Mouse (Mus musculus) stomach, embryonic 15.5 days (tissue): ENCODE results near the gene Col23a1. TPM values are rescaled to one million over a fixed set of nuclear protein-coding genes. Genes with fewer than 3 reads are reported as not detected.

ENCODE experiments used
- ATAC-seq: fragments of 200-750 bp; cut with Nextera tagmentation; 2 replicates; pipeline ENCODE4 v1.8.0; 2017; ENCODE audit warnings: low read depth, moderate number of reproducible peaks, moderate TSS enrichment; ENCODE audit not compliant: insufficient read depth, low FRiP score
- H3K27ac ChIP-seq: fragments of 300-500 bp; sonication (generic); 2 replicates; pipeline ENCODE4 v1.5.1; 2015; ENCODE audit warnings: mild to moderate bottlenecking, inconsistent platforms
- H3K27me3 ChIP-seq: fragments of 300-500 bp; sonication (generic); replicated peaks from 2 replicates; pipeline ENCODE4 v1.6.1; 2015; ENCODE audit warnings: inconsistent platforms
- H3K36me3 ChIP-seq: fragments of 300-500 bp; sonication (generic); 2 replicates; pipeline ENCODE4 v1.6.1; 2015; ENCODE audit warnings: inconsistent platforms
- H3K4me1 ChIP-seq: fragments of 300-500 bp; sonication (generic); 2 replicates; pipeline ENCODE4 v1.6.1; 2015; ENCODE audit warnings: inconsistent platforms
- H3K4me2 ChIP-seq: fragments of 300-500 bp; sonication (generic); 2 replicates; pipeline ENCODE4 v1.6.1; 2015; ENCODE audit warnings: mild to moderate bottlenecking, inconsistent platforms
- H3K4me3 ChIP-seq: fragments of 300-500 bp; sonication (generic); replicated peaks from 2 replicates; pipeline ENCODE4 v1.5.1; 2015; ENCODE audit warnings: inconsistent platforms
- H3K9ac ChIP-seq: fragments of 300-500 bp; sonication (generic); 2 replicates; pipeline ENCODE4 v1.6.1; 2015; ENCODE audit warnings: inconsistent platforms
- H3K9me3 ChIP-seq: fragments of 300-500 bp; sonication (generic); 2 replicates; pipeline ENCODE4 v1.6.1; 2016; ENCODE audit warnings: inconsistent platforms
- WGBS: fragments of 180-500 bp; shearing (Covaris S2); methylation state at CpG from one replicate; pipeline ENCODE4 v1.1.7; 2015; 5-methylcytosine and 5-hydroxymethylcytosine counted together
- polyA plus RNA-seq: library from polyadenylated mRNA; unstranded; fragments of >200 nt; fragmentation: Nextera tagmentation; extraction: Ambion mirVana; gene quantifications from 2 replicates; pipeline ENCODE4 v1.2.1, GENCODE M21; 2015

Gene Col23a1
- polyA plus RNA-seq, 1 experiment from 2014 or later = 18.6 TPM

- Histone ChIP-seq H3K9ac (no peak overlapping the region), H3K4me1 (0 out of 2 replicates have a peak, but pooled peaks cover 2% of the 10 kb centered on the region), H3K9me3 (no peaks in the 10 kb centered on the region), H3K4me2 (no peak overlapping the region), H3K27ac (no peak overlapping the region), H3K36me3 (no peaks in the 10 kb centered on the region), H3K27me3 (no peaks in the 10 kb centered on the region), H3K4me3 (no peak overlapping the region)
- 64% methylated on average over 11 of the region's 11 CpGs for WGBS
- no peak for ATAC-seq
These were observed 40.4 kb downstream of the Col23a1 start for GRCm38 (mm10) chr11:51329837-51330714.

GRCm38 (mm10) chr11:51334017-51334416 lies 44.3 kb downstream of the Col23a1 start:
- H3K27me3 ChIP-seq = no peaks in the 10 kb centered on the region
- WGBS = 78% methylated on average over 5 of the region's 5 CpGs
- H3K9ac ChIP-seq = no peak overlapping the region
- no peak overlapping the region for H3K4me2 ChIP-seq
- H3K27ac ChIP-seq = no peak overlapping the region
- no peaks in the 10 kb centered on the region for H3K4me1 ChIP-seq
- ATAC-seq = no peak
- H3K4me3 ChIP-seq = no peak overlapping the region
- no peaks in the 10 kb centered on the region for H3K36me3 ChIP-seq
- H3K9me3 ChIP-seq = no peaks in the 10 kb centered on the region

- Histone ChIP-seq H3K4me3 (no peak overlapping the region), H3K27ac (no peak overlapping the region)
- ATAC-seq = no peak
These were observed 47.9 kb downstream of the Col23a1 start for GRCm38 (mm10) chr11:51337585-51337984.

GRCm38 (mm10) chr11:51338416-51338815 lies 48.7 kb downstream of the Col23a1 start:
- no peak overlapping the region for H3K4me3 ChIP-seq
- H3K27ac ChIP-seq = no peak overlapping the region
- H3K9ac ChIP-seq = no peak overlapping the region
- no peaks in the 10 kb centered on the region for H3K36me3 ChIP-seq
- no peak overlapping the region for H3K4me2 ChIP-seq
- H3K27me3 ChIP-seq = no peaks in the 10 kb centered on the region
- no peaks in the 10 kb centered on the region for H3K4me1 ChIP-seq
- 75% methylated on average over 7 of the region's 7 CpGs for WGBS
- no peaks in the 10 kb centered on the region for H3K9me3 ChIP-seq
- no peak for ATAC-seq

More at GRCm38 (mm10) chr11:51337585-51337984, 47.9 kb downstream of the Col23a1 start:
- H3K9ac ChIP-seq = no peak overlapping the region
- H3K4me2 ChIP-seq = no peak overlapping the region
- H3K4me1 ChIP-seq = no peaks in the 10 kb centered on the region
- H3K36me3 ChIP-seq = no peaks in the 10 kb centered on the region
- no peaks in the 10 kb centered on the region for H3K27me3 ChIP-seq
- 83% methylated on average over 6 of the region's 6 CpGs for WGBS
- H3K9me3 ChIP-seq = no peaks in the 10 kb centered on the region

GRCm38 (mm10) chr11:51341091-51341490 lies 51.4 kb downstream of the Col23a1 start:
- no peak for ATAC-seq
- no peak overlapping the region for H3K27ac ChIP-seq
- no peaks in the 10 kb centered on the region for H3K36me3 ChIP-seq
- no peak overlapping the region for H3K4me2 ChIP-seq
- H3K9ac ChIP-seq = no peak overlapping the region
- 51% methylated on average over 2 of the region's 2 CpGs for WGBS
- no peaks in the 10 kb centered on the region for H3K9me3 ChIP-seq
- H3K27me3 ChIP-seq = no peaks in the 10 kb centered on the region
- H3K4me3 ChIP-seq = no peak overlapping the region
- no peaks in the 10 kb centered on the region for H3K4me1 ChIP-seq

- no peak overlapping the region for H3K27ac ChIP-seq
- H3K4me2 ChIP-seq = no peak overlapping the region
- no peaks in the 10 kb centered on the region for H3K9me3 ChIP-seq
- no peaks in the 10 kb centered on the region for H3K27me3 ChIP-seq
- 84% methylated on average over 6 of the region's 6 CpGs for WGBS
- no peaks in the 10 kb centered on the region for H3K36me3 ChIP-seq
- no peak overlapping the region for H3K9ac ChIP-seq
- no peaks in the 10 kb centered on the region for H3K4me1 ChIP-seq
- no peak overlapping the region for H3K4me3 ChIP-seq
- no peak for ATAC-seq
These were observed 53.1 kb downstream of the Col23a1 start for GRCm38 (mm10) chr11:51342776-51343175.

GRCm38 (mm10) chr11:51343312-51343711 lies 53.6 kb downstream of the Col23a1 start:
- no peak for ATAC-seq

GRCm38 (mm10) chr11:51343728-51344289 lies 54.1 kb downstream of the Col23a1 start:
- H3K27me3 ChIP-seq = no peaks in the 10 kb centered on the region
- ATAC-seq = no peak
- no peak overlapping the region for H3K4me3 ChIP-seq
- H3K9ac ChIP-seq = no peak overlapping the region
- H3K4me2 ChIP-seq = no peak overlapping the region
- H3K27ac ChIP-seq = no peak overlapping the region
- no peaks in the 10 kb centered on the region for H3K4me1 ChIP-seq
- no peaks in the 10 kb centered on the region for H3K9me3 ChIP-seq
- WGBS = 75% methylated on average over 5 of the region's 5 CpGs
- H3K36me3 ChIP-seq = no peaks in the 10 kb centered on the region

More at GRCm38 (mm10) chr11:51343312-51343711, 53.6 kb downstream of the Col23a1 start:
- no peaks in the 10 kb centered on the region for H3K36me3 ChIP-seq
- H3K9me3 ChIP-seq = no peaks in the 10 kb centered on the region
- H3K27ac ChIP-seq = no peak overlapping the region
- H3K4me3 ChIP-seq = no peak overlapping the region
- no peak overlapping the region for H3K9ac ChIP-seq
- no peaks in the 10 kb centered on the region for H3K4me1 ChIP-seq
- H3K4me2 ChIP-seq = no peak overlapping the region
- WGBS = 59% methylated on average over 4 of the region's 4 CpGs
- no peaks in the 10 kb centered on the region for H3K27me3 ChIP-seq

GRCm38 (mm10) chr11:51345481-51346465 lies 56.1 kb downstream of the Col23a1 start:
- no peak overlapping the region for H3K27ac ChIP-seq
- no peak overlapping the region for H3K4me3 ChIP-seq
- H3K9me3 ChIP-seq = no peaks in the 10 kb centered on the region
- H3K36me3 ChIP-seq = no peaks in the 10 kb centered on the region
- no peak overlapping the region for H3K9ac ChIP-seq
- 81% methylated on average over 21 of the region's 21 CpGs for WGBS
- peaks cover 3% of the 10 kb centered on the region; the same call in 1 of the 2 replicates for H3K4me1 ChIP-seq
- no peaks in the 10 kb centered on the region for H3K27me3 ChIP-seq
- no peak overlapping the region for H3K4me2 ChIP-seq
- ATAC-seq = no peak

- 78% methylated on average over 2 of the region's 2 CpGs for WGBS
- Histone ChIP-seq H3K27ac (no peak overlapping the region), H3K36me3 (no peaks in the 10 kb centered on the region), H3K9ac (no peak overlapping the region), H3K4me3 (no peak overlapping the region), H3K9me3 (no peaks in the 10 kb centered on the region), H3K27me3 (no peaks in the 10 kb centered on the region), H3K4me2 (no peak overlapping the region), H3K4me1 (peaks cover 3% of the 10 kb centered on the region; the same call in 1 of the 2 replicates)
- no peak for ATAC-seq
These were observed 58.0 kb downstream of the Col23a1 start for GRCm38 (mm10) chr11:51347756-51348155.

- no peaks in the 10 kb centered on the region for H3K9me3 ChIP-seq
- H3K4me3 ChIP-seq = no peak overlapping the region
- ATAC-seq = no peak
- H3K4me1 ChIP-seq = peaks cover 3% of the 10 kb centered on the region; the same call in 1 of the 2 replicates
- no peak overlapping the region for H3K9ac ChIP-seq
- H3K36me3 ChIP-seq = no peaks in the 10 kb centered on the region
- no peaks in the 10 kb centered on the region for H3K27me3 ChIP-seq
- H3K27ac ChIP-seq = no peak overlapping the region
- H3K4me2 ChIP-seq = no peak overlapping the region
These were observed 59.9 kb downstream of the Col23a1 start for GRCm38 (mm10) chr11:51349665-51350064.
